Comparison of ENCODE assay signal across 1 mouse cellular context in the genomic region with DNA sequence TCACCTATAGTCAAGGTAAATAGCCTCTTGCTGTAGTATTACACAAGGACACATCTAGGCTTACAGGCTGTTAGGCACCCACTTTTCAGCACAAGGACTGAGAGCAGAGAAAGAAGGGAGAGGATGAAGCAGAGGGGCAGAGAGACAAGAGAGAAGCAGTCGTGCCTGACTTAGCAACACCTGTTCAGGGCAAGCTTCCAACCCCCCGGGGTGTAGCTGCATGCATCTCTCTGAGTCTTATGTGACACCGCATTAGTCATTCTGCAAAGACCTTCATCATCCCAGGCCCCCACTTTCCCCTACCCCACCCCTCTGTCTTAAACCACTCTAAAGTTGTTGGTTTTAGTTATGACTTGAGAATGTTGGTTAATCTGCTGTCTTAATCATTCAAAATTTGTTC.
TF ChIP-seq lines count a peak whose summit lies in the region.

No protein-coding gene starts in this region.

TF ChIP-seq in CH12.LX, 34 proteins besides CTCF, POLR2A, EP300 and RAD21 (continued from another document):
- TF ChIP-seq ETS1 (conservative IDR thresholded peaks at IDR 0.05; ENCODE audit: low read depth, low read length) (no peak), MAX (IDR thresholded peaks at IDR 0.05; ENCODE audit: low read length) (no peak), MEF2A (IDR thresholded peaks at IDR 0.05; ENCODE audit: borderline replicate concordance, low read depth, low read length) (no peak), UBTF (IDR thresholded peaks at IDR 0.05; ENCODE audit: low read depth, low read length) (no peak), SMC3 (IDR thresholded peaks at IDR 0.05; ENCODE audit: low read depth, low read length) (no peak), MAFK (IDR thresholded peaks at IDR 0.05; ENCODE audit: insufficient replicate concordance, low read length) (no peak)
TF ChIP-seq in CH12.LX: peak in this region for 0.
